Mouse (Mus musculus): ENCODE results near the gene Arhgap23. TPM values are rescaled to one million over a fixed set of nuclear protein-coding genes. Genes with fewer than 3 reads are reported as not detected.

Gene Arhgap23
- polyA plus RNA-seq, 1 experiment = 12.1 TPM

GRCm38 (mm10) chr11:97547957-97548706 lies 132.8 kb downstream of the Arhgap23 start:
- TF ChIP-seq POLR2A (IDR thresholded peaks at IDR 0.05; ENCODE audit: low read depth, low read length) (no peak), CTCF (IDR thresholded peaks at IDR 0.05; ENCODE audit: extremely low read depth, insufficient read length, insufficient replicate concordance, low read depth, low read length) (no peak)
- H3K4me3 ChIP-seq (ENCODE audit: low read depth, low read length) = no peak overlapping the region
- no peak overlapping the region for H3K27ac ChIP-seq (ENCODE audit: insufficient read depth, low read depth, low read length)
- H3K36me3 ChIP-seq (ENCODE audit: control insufficient read depth, insufficient read depth, low read length) = no peaks in the 10 kb centered on the region
- 64% methylated on average over 12 of the region's 12 CpGs for WGBS
- H3K27me3 ChIP-seq (ENCODE audit: control insufficient read depth, insufficient read depth, low read length) = peaks cover 62% of the 10 kb centered on the region
- H3K4me1 ChIP-seq (ENCODE audit: control insufficient read depth, insufficient read depth, insufficient read length, low read length) = peaks cover 2% of the 10 kb centered on the region; the same call in 1 of the 2 replicates

GRCm38 (mm10) chr11:97548757-97549156 lies 133.4 kb downstream of the Arhgap23 start:
- no peak overlapping the region for H3K4me3 ChIP-seq (ENCODE audit: low read depth, low read length)
- peaks cover 58% of the 10 kb centered on the region for H3K27me3 ChIP-seq (ENCODE audit: control insufficient read depth, insufficient read depth, low read length)
- H3K36me3 ChIP-seq (ENCODE audit: control insufficient read depth, insufficient read depth, low read length) = no peaks in the 10 kb centered on the region
- peaks cover 2% of the 10 kb centered on the region; the same call in 1 of the 2 replicates for H3K4me1 ChIP-seq (ENCODE audit: control insufficient read depth, insufficient read depth, insufficient read length, low read length)
- no peak for TF ChIP-seq CTCF (IDR thresholded peaks at IDR 0.05; ENCODE audit: extremely low read depth, insufficient read length, insufficient replicate concordance, low read depth, low read length)
- no peak for TF ChIP-seq POLR2A (IDR thresholded peaks at IDR 0.05; ENCODE audit: low read depth, low read length)
- no peak overlapping the region for H3K27ac ChIP-seq (ENCODE audit: insufficient read depth, low read depth, low read length)
- WGBS = 51% methylated on average over 8 of the region's 8 CpGs

Other genes with a start within 250 kb of the Arhgap23 start
- gene Kpnb1, start 227.7 kb upstream of the Arhgap23 start, polyA plus RNA-seq (2012; rRNA removed) = 7.5 and 13.5 TPM in 2 replicates
- gene Npepps, start 134.9 kb upstream of the Arhgap23 start, polyA plus RNA-seq (2012; rRNA removed) = 16.2 and 27.3 TPM in 2 replicates
- 4.9 and 8.6 TPM in 2 replicates for gene Mrpl45, start 99.8 kb upstream of the Arhgap23 start, polyA plus RNA-seq (2012; rRNA removed)
- gene Gpr179, start 63.5 kb upstream of the Arhgap23 start, polyA plus RNA-seq (2012; rRNA removed) = 0.03 TPM in 2 replicates
- gene Socs7, start 53.0 kb upstream of the Arhgap23 start, polyA plus RNA-seq (2012; rRNA removed) = 2.5 and 4.6 TPM in 2 replicates
- gene 4933428G20Rik, start 84.8 kb downstream of the Arhgap23 start, polyA plus RNA-seq (2012; rRNA removed) = not detected in 2 replicates
- 0.43 and 0.53 TPM in 2 replicates for gene Srcin1, start 160.7 kb downstream of the Arhgap23 start, polyA plus RNA-seq (2012; rRNA removed)
- gene Epop, start 214.2 kb downstream of the Arhgap23 start, polyA plus RNA-seq (2012; rRNA removed) = 2.1 and 3.8 TPM in 2 replicates
- gene Mllt6, start 247.9 kb downstream of the Arhgap23 start, polyA plus RNA-seq (2012; rRNA removed) = 18.4 and 38.6 TPM in 2 replicates